Mouse (Mus musculus) heart, adult 2 months (tissue): Measurements from ENCODE around the gene Slc17a3. TPM values are rescaled to one million over a fixed set of nuclear protein-coding genes. Genes with fewer than 3 reads are reported as not detected.

Source experiments
- DNase-seq, 2 experiments: peaks; one replicate each; pipeline ENCODE4 v3.0.0; 2021
- H3K27ac ChIP-seq: fragments of 200-600 bp; 2 replicates; pipeline ENCODE4 v1.8.1; 2022
- H3K27me3 ChIP-seq: fragments of 200-500 bp; 2 replicates; pipeline ENCODE4 v1.6.1; 2012; ENCODE audit warnings: mild to moderate bottlenecking, low read length, inconsistent platforms, mixed read lengths; ENCODE audit not compliant: control insufficient read depth, insufficient read depth
- H3K36me3 ChIP-seq: fragments of 200-500 bp; 2 replicates; pipeline ENCODE4 v1.6.1; 2012; ENCODE audit warnings: low read length, inconsistent platforms; ENCODE audit not compliant: control insufficient read depth, insufficient read depth
- H3K4me1 ChIP-seq: fragments of 200-500 bp; 2 replicates; pipeline ENCODE4 v1.6.1; 2011; ENCODE audit warnings: low read length; ENCODE audit not compliant: control insufficient read depth, insufficient read depth
- H3K4me3 ChIP-seq: fragments of 200-600 bp; 2 replicates; pipeline ENCODE4 v1.8.1; 2022
- H3K79me2 ChIP-seq: fragments of 200-500 bp; replicated peaks from 2 replicates; pipeline ENCODE4 v1.6.1; 2012; ENCODE audit warnings: mild to moderate bottlenecking, inconsistent platforms, low read length, moderate library complexity, mixed read lengths; ENCODE audit not compliant: control insufficient read depth, insufficient read depth
- H3K9ac ChIP-seq: fragments of 200-500 bp; 2 replicates; pipeline ENCODE4 v1.6.1; 2012; ENCODE audit warnings: low read depth, mild to moderate bottlenecking, control low read depth, inconsistent platforms, low read length, mixed read lengths
- CTCF ChIP-seq: fragments of 200-600 bp; IDR thresholded peaks from 2 replicates; pipeline ENCODE4 v1.8.1; 2022; ENCODE audit warnings: antibody characterized with exemption, mild to moderate bottlenecking, moderate library complexity
- EP300 ChIP-seq: fragments of 200-500 bp; IDR thresholded peaks from 2 replicates; pipeline ENCODE4 v1.6.1; 2011; ENCODE audit warnings: low read depth, low read length, control low read depth; ENCODE audit not compliant: insufficient read depth
- POLR2A ChIP-seq: fragments of 200-500 bp; IDR thresholded peaks from 2 replicates; pipeline ENCODE4 v1.6.1; 2011; ENCODE audit warnings: mild to moderate bottlenecking, low read depth, low read length, control low read depth; ENCODE audit not compliant: insufficient read depth
- WGBS: fragments of 180-500 bp; shearing (Covaris S2); methylation state at CpG from one replicate; pipeline ENCODE4 v1.1.7; 2018; 5-methylcytosine and 5-hydroxymethylcytosine counted together
- intact Hi-C: fragments of 180-260 bp; cut with DNase I; formaldehyde crosslinking; loops from one replicate; pipeline ENCODE4 v1.15.1; 2025
- polyA plus RNA-seq: library from polyadenylated mRNA; depleted of rRNA; stranded (reverse); fragments of >200 nt; gene quantifications from 2 replicates; pipeline ENCODE4 v1.2.3, GENCODE M21; 2012; rRNA removed
- total RNA-seq, 2 experiments: library from RNA; stranded (reverse); gene quantifications; 2 replicates each; pipeline ENCODE4 v1.2.3; 2021

Gene Slc17a3
- total and polyA plus RNA-seq, 3 experiments: not detected

GRCm38 (mm10) chr13:23898242-23898641 lies 59.0 kb downstream of the Slc17a3 start:
- Histone ChIP-seq H3K4me3 (no peak overlapping the region), H3K4me1 (no peaks in the 10 kb centered on the region), H3K27me3 (no peaks in the 10 kb centered on the region), H3K9ac (no peak overlapping the region), H3K36me3 (no peaks in the 10 kb centered on the region), H3K27ac (no peak overlapping the region), H3K79me2 (no peaks in the 10 kb centered on the region)
- no peak for TF ChIP-seq EP300
- no peak for TF ChIP-seq CTCF
- no peak for TF ChIP-seq POLR2A
- 14% methylated on average over 6 of the region's 6 CpGs for WGBS
- intact Hi-C loops: no loop called here
- no peak for DNase-seq

GRCm38 (mm10) chr13:23906906-23907305 lies 67.7 kb downstream of the Slc17a3 start:
- H3K27me3 ChIP-seq: no peaks in the 10 kb centered on the region
- TF ChIP-seq EP300 (no peak), CTCF (no peak), POLR2A (no peak)
- intact Hi-C loops: no loop called here
- H3K36me3 ChIP-seq: no peaks in the 10 kb centered on the region
- no peaks in the 10 kb centered on the region for H3K4me1 ChIP-seq
- no peak overlapping the region for H3K27ac ChIP-seq
- DNase-seq: no peak
- H3K4me3 ChIP-seq: no peak overlapping the region
- H3K9ac ChIP-seq: no peak overlapping the region
- H3K79me2 ChIP-seq: no peaks in the 10 kb centered on the region
- WGBS: 86% methylated on average over 5 of the region's 5 CpGs

GRCm38 (mm10) chr13:23910121-23910520 lies 70.9 kb downstream of the Slc17a3 start:
- no peak for DNase-seq
- no peak overlapping the region for H3K4me3 ChIP-seq
- no peaks in the 10 kb centered on the region for H3K79me2 ChIP-seq
- no peak for TF ChIP-seq POLR2A
- TF ChIP-seq EP300: no peak
- no peak for TF ChIP-seq CTCF
- H3K27ac ChIP-seq: no peak overlapping the region
- no peaks in the 10 kb centered on the region for H3K36me3 ChIP-seq
- no peak overlapping the region for H3K9ac ChIP-seq
- no peaks in the 10 kb centered on the region for H3K27me3 ChIP-seq
- WGBS: 79% methylated on average over 5 of the region's 5 CpGs
- intact Hi-C loops: no loop called here
- H3K4me1 ChIP-seq: peaks cover 2% of the 10 kb centered on the region; the same call in 1 of the 2 replicates

Other genes with a start within 250 kb of the Slc17a3 start
- gene Hist1h2be, start 218.3 kb upstream of the Slc17a3 start, total RNA-seq: 1 to 10 TPM; 8.8 to 9.8 TPM
- 2.4 and 4.9 TPM in 2 replicates for gene Hist1h2be, start 218.3 kb upstream of the Slc17a3 start, polyA plus RNA-seq
- gene Hist1h1e, start 216.9 kb upstream of the Slc17a3 start, total RNA-seq: 10 to 100 TPM; 20.4 to 28.8 TPM
- gene Hist1h1e, start 216.9 kb upstream of the Slc17a3 start, polyA plus RNA-seq: 1.3 and 3.2 TPM in 2 replicates
- gene Hist1h2ac, start 155.5 kb upstream of the Slc17a3 start, total RNA-seq: 1 to 10 TPM; 1.3 to 1.6 TPM
- 0.57 and 0.76 TPM in 2 replicates for gene Hist1h2ac, start 155.5 kb upstream of the Slc17a3 start, polyA plus RNA-seq
- 10 to 100 TPM; 73.4 to 78.7 TPM for gene Hist1h2bc, start 155.2 kb upstream of the Slc17a3 start, total RNA-seq
- gene Hist1h2bc, start 155.2 kb upstream of the Slc17a3 start, polyA plus RNA-seq: 119 and 135 TPM in 2 replicates
- not detected for gene Hist1h1t, start 143.6 kb upstream of the Slc17a3 start, total RNA-seq
- not detected in 2 replicates for gene Hist1h1t, start 143.6 kb upstream of the Slc17a3 start, polyA plus RNA-seq
- 10 to 100 TPM; 42.3 to 45.8 TPM for gene Hist1h4c, start 141.0 kb upstream of the Slc17a3 start, total RNA-seq
- gene Hist1h4c, start 141.0 kb upstream of the Slc17a3 start, polyA plus RNA-seq: 1.5 and 3.2 TPM in 2 replicates
- 10 to 100 TPM; 58.9 to 62.8 TPM for gene Hfe, start 128.6 kb upstream of the Slc17a3 start, total RNA-seq
- gene Hfe, start 128.6 kb upstream of the Slc17a3 start, polyA plus RNA-seq: 16.8 and 21.1 TPM in 2 replicates
- 100 to 1,000 TPM; 147 to 185 TPM for gene Hist1h1c, start 100.6 kb upstream of the Slc17a3 start, total RNA-seq
- gene Hist1h1c, start 100.6 kb upstream of the Slc17a3 start, polyA plus RNA-seq: 55.5 and 80.0 TPM in 2 replicates
- 1 to 10 TPM in 1 of 2 experiments, not detected in 1; 2.5 TPM for gene Hist1h3c, start 93.8 kb upstream of the Slc17a3 start, total RNA-seq
- 0.64 TPM in 1 of 2 replicates, not detected in the other for gene Hist1h3c, start 93.8 kb upstream of the Slc17a3 start, polyA plus RNA-seq
- 1 to 10 TPM; 3.2 to 4.9 TPM for gene Hist1h2bb, start 92.7 kb upstream of the Slc17a3 start, total RNA-seq
- 0.47 and 0.76 TPM in 2 replicates for gene Hist1h2bb, start 92.7 kb upstream of the Slc17a3 start, polyA plus RNA-seq
- 1 to 10 TPM; 4.4 to 6.7 TPM for gene Hist1h2ab, start 88.3 kb upstream of the Slc17a3 start, total RNA-seq
- 0.51 TPM in 1 of 2 replicates, not detected in the other for gene Hist1h2ab, start 88.3 kb upstream of the Slc17a3 start, polyA plus RNA-seq
- gene Hist1h3b, start 87.2 kb upstream of the Slc17a3 start, total RNA-seq: 1 to 10 TPM; 6.4 to 8.0 TPM
- gene Hist1h3b, start 87.2 kb upstream of the Slc17a3 start, polyA plus RNA-seq: 1.7 TPM in 1 of 2 replicates, not detected in the other
- gene Hist1h4b, start 82.4 kb upstream of the Slc17a3 start, total RNA-seq: 10 to 100 TPM in 1 of 2 experiments, 1 to 10 TPM in 1; 4.9 to 11.3 TPM
- 1.1 TPM in 1 of 2 replicates, not detected in the other for gene Hist1h4b, start 82.4 kb upstream of the Slc17a3 start, polyA plus RNA-seq
- 1 to 10 TPM; 6.2 to 7.2 TPM for gene Hist1h4a, start 78.2 kb upstream of the Slc17a3 start, total RNA-seq
- gene Hist1h4a, start 78.2 kb upstream of the Slc17a3 start, polyA plus RNA-seq: 0.47 TPM in 1 of 2 replicates, not detected in the other
- 1 to 10 TPM; 5.1 to 8.9 TPM for gene Hist1h3a, start 77.0 kb upstream of the Slc17a3 start, total RNA-seq
- not detected in 2 replicates for gene Hist1h3a, start 77.0 kb upstream of the Slc17a3 start, polyA plus RNA-seq
- gene Hist1h1a, start 75.8 kb upstream of the Slc17a3 start, total RNA-seq: 1 to 10 TPM; 2.0 to 3.4 TPM
- gene Hist1h1a, start 75.8 kb upstream of the Slc17a3 start, polyA plus RNA-seq: 0.21 and 0.26 TPM in 2 replicates
- under 1 TPM in 1 of 2 experiments, not detected in 1; 0.11 TPM for gene Trim38, start 69.5 kb upstream of the Slc17a3 start, total RNA-seq
- gene Trim38, start 69.5 kb upstream of the Slc17a3 start, polyA plus RNA-seq: 0.08 and 0.12 TPM in 2 replicates
- gene Slc17a2, start 32.4 kb upstream of the Slc17a3 start, total RNA-seq: not detected
- 0.06 and 0.09 TPM in 2 replicates for gene Slc17a2, start 32.4 kb upstream of the Slc17a3 start, polyA plus RNA-seq
- gene Slc17a1, start 28.3 kb downstream of the Slc17a3 start, total RNA-seq: not detected
- not detected in 2 replicates for gene Slc17a1, start 28.3 kb downstream of the Slc17a3 start, polyA plus RNA-seq
- not detected for gene Slc17a4, start 75.6 kb downstream of the Slc17a3 start, total RNA-seq
- gene Slc17a4, start 75.6 kb downstream of the Slc17a3 start, polyA plus RNA-seq: not detected in 2 replicates
- gene Hist1h2ba, start 94.7 kb downstream of the Slc17a3 start, total RNA-seq: not detected
- gene Hist1h2ba, start 94.7 kb downstream of the Slc17a3 start, polyA plus RNA-seq: not detected in 2 replicates
- not detected for gene Hist1h2aa, start 95.0 kb downstream of the Slc17a3 start, total RNA-seq
- not detected in 2 replicates for gene Hist1h2aa, start 95.0 kb downstream of the Slc17a3 start, polyA plus RNA-seq
- gene Scgn, start 151.8 kb downstream of the Slc17a3 start, total RNA-seq: not detected
- not detected in 2 replicates for gene Scgn, start 151.8 kb downstream of the Slc17a3 start, polyA plus RNA-seq